Mouse (Mus musculus) kidney, embryonic 16.5 days (tissue): ENCODE data around the gene Cd160. TPM values are rescaled to one million over a fixed set of nuclear protein-coding genes. Genes with fewer than 3 reads are reported as not detected.

Experiments used
- polyA plus RNA-seq: library from polyadenylated mRNA; unstranded; fragments of >200 nt; fragmentation: Nextera tagmentation; extraction: Ambion mirVana; gene quantifications from 2 replicates; pipeline ENCODE4 v1.2.1, GENCODE M21; 2015

Gene Cd160
- polyA plus RNA-seq, 1 experiment from 2014 or later, result 0.12 TPM

Other genes with a start within 250 kb of the Cd160 start
- gene Polr3gl, start 235.2 kb downstream of the Cd160 start, polyA plus RNA-seq, result 32.1 and 35.8 TPM in 2 replicates
- 2.2 and 2.3 TPM in 2 replicates for gene Ankrd34a, start 232.7 kb downstream of the Cd160 start, polyA plus RNA-seq
- gene Lix1l, start 228.2 kb downstream of the Cd160 start, polyA plus RNA-seq, result 6.9 and 7.1 TPM in 2 replicates
- 129 and 156 TPM in 2 replicates for gene Rbm8a, start 199.4 kb downstream of the Cd160 start, polyA plus RNA-seq
- 56.4 and 60.6 TPM in 2 replicates for gene Pex11b, start 194.0 kb downstream of the Cd160 start, polyA plus RNA-seq
- 0.05 and 0.21 TPM in 2 replicates for gene Gm42957, start 193.9 kb downstream of the Cd160 start, polyA plus RNA-seq
- 0.85 and 1.2 TPM in 2 replicates for gene Itga10, start 183.8 kb downstream of the Cd160 start, polyA plus RNA-seq
- gene Ankrd35, start 159.2 kb downstream of the Cd160 start, polyA plus RNA-seq, result 1.2 and 1.6 TPM in 2 replicates
- 62.1 and 72.3 TPM in 2 replicates for gene Pias3, start 133.0 kb downstream of the Cd160 start, polyA plus RNA-seq
- 12.0 and 12.2 TPM in 2 replicates for gene Nudt17, start 120.8 kb downstream of the Cd160 start, polyA plus RNA-seq
- 44.5 and 45.3 TPM in 2 replicates for gene Polr3c, start 101.7 kb downstream of the Cd160 start, polyA plus RNA-seq
- 56.6 and 57.3 TPM in 2 replicates for gene Rnf115, start 101.7 kb downstream of the Cd160 start, polyA plus RNA-seq
- gene Pdzk1, start 67 bp downstream of the Cd160 start, polyA plus RNA-seq, result 224 and 245 TPM in 2 replicates
- 26.8 and 29.1 TPM in 2 replicates for gene Gja5, start 75.3 kb upstream of the Cd160 start, polyA plus RNA-seq
- gene Gpr89, start 76.0 kb upstream of the Cd160 start, polyA plus RNA-seq, result 39.1 and 44.9 TPM in 2 replicates
- 0.14 and 0.17 TPM in 2 replicates for gene Gja8, start 96.7 kb upstream of the Cd160 start, polyA plus RNA-seq